Mouse (Mus musculus) heart, embryonic 10.5 days (tissue): ENCODE results near the gene Nt5c2. TPM values are rescaled to one million over a fixed set of nuclear protein-coding genes. Genes with fewer than 3 reads are reported as not detected.
"Not testable (repeated sequence)": the region's sequence is repeated elsewhere in the genome, so short reads cannot be mapped to it uniquely, and the experiment has no call there.

ENCODE experiments used
- DNase-seq: peaks from one replicate; pipeline ENCODE4 v3.0.0-alpha.2; 2017; ENCODE audit warnings: low spot score
- H3K27ac ChIP-seq: fragments of 300-500 bp; sonication (generic); 2 replicates; pipeline ENCODE4 v1.5.1; 2016; ENCODE audit warnings: mild to moderate bottlenecking
- H3K27me3 ChIP-seq: fragments of 300-500 bp; sonication (generic); 2 replicates; pipeline ENCODE4 v1.6.1; 2016; ENCODE audit warnings: mild to moderate bottlenecking; ENCODE audit not compliant: poor library complexity, insufficient read depth, severe bottlenecking
- H3K36me3 ChIP-seq: fragments of 300-500 bp; sonication (generic); 2 replicates; pipeline ENCODE4 v1.6.1; 2016; ENCODE audit warnings: mild to moderate bottlenecking, moderate library complexity
- H3K4me1 ChIP-seq: fragments of 300-500 bp; sonication (generic); 2 replicates; pipeline ENCODE4 v1.6.1; 2016; ENCODE audit warnings: mild to moderate bottlenecking
- H3K4me3 ChIP-seq: fragments of 300-500 bp; sonication (generic); 2 replicates; pipeline ENCODE4 v1.5.1; 2016; ENCODE audit warnings: mild to moderate bottlenecking, moderate library complexity
- H3K9me3 ChIP-seq: fragments of 300-500 bp; sonication (generic); 2 replicates; pipeline ENCODE4 v1.6.1; 2016; ENCODE audit warnings: mild to moderate bottlenecking, moderate library complexity
- WGBS: fragments of 180-500 bp; shearing (Covaris S2); methylation state at CpG from one replicate; pipeline ENCODE4 v1.1.7; 2016; 5-methylcytosine and 5-hydroxymethylcytosine counted together
- polyA plus RNA-seq: library from polyadenylated mRNA; unstranded; fragments of >200 nt; fragmentation: Nextera tagmentation; extraction: Ambion mirVana; gene quantifications from 2 replicates; pipeline ENCODE4 v1.2.1, GENCODE M21; 2016

The Nt5c2 gene
- polyA plus RNA-seq, 1 experiment from 2014 or later: 71.8 TPM

DNA sequence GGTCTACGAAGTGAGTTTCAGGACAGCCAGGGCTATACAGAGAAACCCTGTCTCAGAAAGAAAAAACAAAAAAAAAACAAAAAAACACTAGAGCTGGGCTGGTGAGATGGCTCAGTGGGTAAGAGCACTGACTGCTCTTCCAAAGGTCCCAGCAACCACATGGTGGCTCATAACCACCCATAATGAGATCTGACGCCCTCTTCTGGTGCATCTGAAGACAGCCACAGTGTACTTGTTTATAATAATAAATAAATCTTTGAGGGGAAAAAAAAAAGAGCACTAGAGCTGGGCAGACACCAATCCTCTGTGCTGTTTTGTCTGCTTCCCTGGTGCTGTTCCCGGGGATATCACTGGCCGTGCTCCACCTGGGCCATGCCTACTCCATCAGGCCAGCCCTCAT, 22.6 kb downstream of the Nt5c2 start:
- not testable (repeated sequence) for H3K27ac ChIP-seq, H3K9me3 ChIP-seq, DNase-seq, H3K4me3 ChIP-seq, H3K36me3 ChIP-seq, H3K27me3 ChIP-seq
- 68% methylated on average over 4 of the region's 4 CpGs for WGBS
- peaks cover 17% of the 10 kb centered on the region for H3K4me1 ChIP-seq

DNA sequence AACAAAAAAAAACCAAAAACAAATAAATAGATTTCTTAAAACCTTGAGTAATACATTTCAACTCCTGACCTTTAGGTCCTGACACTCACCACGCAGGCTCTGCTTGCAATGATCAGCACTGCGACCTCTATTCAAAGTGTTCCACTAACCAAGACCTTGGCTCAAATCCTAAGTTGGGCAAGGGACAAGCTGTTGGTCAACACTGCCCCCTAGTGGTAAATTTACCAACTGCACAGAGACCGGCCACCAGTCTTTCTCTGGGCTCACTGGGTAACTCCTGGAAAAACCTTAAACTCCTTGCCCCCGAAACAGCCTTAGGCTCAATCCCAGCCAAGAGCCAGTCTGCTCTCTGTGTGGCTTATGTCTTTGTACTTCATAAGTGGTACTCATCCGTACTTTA, 23.8 kb downstream of the Nt5c2 start:
- H3K27me3 ChIP-seq: no peaks in the 10 kb centered on the region
- no peak overlapping the region for H3K4me3 ChIP-seq
- peak; percentile 87 for DNase-seq
- no peaks in the 10 kb centered on the region for H3K36me3 ChIP-seq
- 13% methylated on average over 5 of the region's 5 CpGs for WGBS
- H3K4me1 ChIP-seq: peaks cover 16% of the 10 kb centered on the region
- no peak overlapping the region for H3K27ac ChIP-seq
- no peaks in the 10 kb centered on the region for H3K9me3 ChIP-seq

DNA sequence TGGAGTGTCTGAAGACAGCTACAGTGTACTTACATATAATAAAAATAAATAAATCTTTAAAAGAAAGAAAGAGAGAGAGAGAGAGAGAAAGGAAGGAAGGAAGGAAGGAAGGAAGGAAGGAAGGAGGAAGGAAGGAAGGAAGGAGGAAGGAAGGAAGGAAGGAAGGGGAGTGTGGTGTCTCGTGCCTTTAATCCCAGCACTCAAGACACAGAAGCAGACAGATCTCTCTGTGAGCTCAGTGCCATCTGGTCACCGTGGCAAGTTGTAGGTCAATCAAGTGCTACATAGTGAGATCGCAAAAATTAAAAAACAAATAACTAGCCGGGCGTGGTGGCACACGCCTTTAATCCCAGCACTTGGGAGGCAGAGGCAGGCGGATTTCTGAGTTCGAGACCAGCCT, 24.3 kb downstream of the Nt5c2 start:
- not testable (repeated sequence) for H3K36me3 ChIP-seq, H3K27me3 ChIP-seq, H3K9me3 ChIP-seq, H3K4me3 ChIP-seq, DNase-seq, H3K27ac ChIP-seq
- peaks cover 17% of the 10 kb centered on the region for H3K4me1 ChIP-seq
- WGBS: 77% methylated on average over 8 of the region's 8 CpGs

DNA sequence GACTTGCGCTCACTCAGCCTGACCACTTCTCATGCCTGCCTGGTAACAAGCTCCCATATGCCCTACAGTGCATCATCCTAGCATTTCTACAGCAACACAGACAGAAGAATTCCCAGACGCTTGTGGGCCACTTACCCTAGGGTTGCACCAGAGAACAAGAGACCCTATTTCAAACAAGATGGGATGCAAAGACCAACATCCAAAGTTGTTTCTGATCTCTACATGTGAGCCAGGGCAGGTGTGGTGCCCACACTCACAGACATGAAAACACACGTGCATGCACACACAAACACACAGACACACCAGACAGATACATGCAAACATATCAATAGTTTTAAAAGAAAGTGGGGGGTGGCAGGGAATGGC, 24.8 kb downstream of the Nt5c2 start:
- Histone ChIP-seq H3K36me3 (no peaks in the 10 kb centered on the region), H3K27ac (peak overlapping the region; percentile 56), H3K4me3 (no peak overlapping the region), H3K9me3 (no peaks in the 10 kb centered on the region), H3K4me1 (peaks cover 21% of the 10 kb centered on the region), H3K27me3 (no peaks in the 10 kb centered on the region)
- DNase-seq: no peak
- WGBS: 83% methylated on average over 3 of the region's 3 CpGs

DNA sequence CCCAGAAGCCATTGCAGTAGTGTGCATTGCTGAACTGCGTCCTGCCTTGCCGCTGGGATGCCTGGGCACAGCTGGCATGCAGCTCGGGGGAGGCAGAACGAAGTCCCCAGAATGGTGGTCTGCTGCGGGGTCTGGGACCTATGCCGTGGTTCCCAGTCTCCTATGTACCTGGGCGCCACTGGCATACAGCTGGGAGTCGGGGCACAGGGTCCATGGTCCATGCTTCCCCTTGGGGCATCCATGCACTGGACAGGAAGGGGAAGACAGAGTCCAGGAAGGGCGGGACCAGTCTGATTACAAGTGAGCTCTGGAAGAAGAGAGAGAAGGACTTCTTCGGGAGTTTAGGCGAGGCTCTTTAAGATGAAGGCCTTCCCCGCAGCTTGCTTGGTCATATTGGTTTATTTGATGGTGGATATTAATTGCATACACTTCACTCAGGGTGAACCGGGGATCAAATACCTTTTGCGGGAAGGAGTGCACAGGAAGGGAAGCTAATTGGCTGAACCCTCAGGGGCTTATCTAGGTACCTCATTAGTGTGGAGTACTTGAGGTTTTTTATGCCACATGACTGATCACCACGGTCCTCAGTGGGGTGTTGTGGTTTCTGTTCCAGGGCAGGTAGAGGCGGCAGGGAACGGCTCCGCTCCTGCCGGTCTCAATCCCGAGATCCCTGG, 25.3 kb downstream of the Nt5c2 start:
- H3K27me3 ChIP-seq: no peaks in the 10 kb centered on the region
- WGBS: 70% methylated on average over 20 of the region's 20 CpGs
- DNase-seq: no peak
- peak overlapping the region; percentile 56 for H3K27ac ChIP-seq
- H3K9me3 ChIP-seq: no peaks in the 10 kb centered on the region
- no peaks in the 10 kb centered on the region for H3K36me3 ChIP-seq
- peaks cover 23% of the 10 kb centered on the region for H3K4me1 ChIP-seq
- no peak overlapping the region for H3K4me3 ChIP-seq

DNA sequence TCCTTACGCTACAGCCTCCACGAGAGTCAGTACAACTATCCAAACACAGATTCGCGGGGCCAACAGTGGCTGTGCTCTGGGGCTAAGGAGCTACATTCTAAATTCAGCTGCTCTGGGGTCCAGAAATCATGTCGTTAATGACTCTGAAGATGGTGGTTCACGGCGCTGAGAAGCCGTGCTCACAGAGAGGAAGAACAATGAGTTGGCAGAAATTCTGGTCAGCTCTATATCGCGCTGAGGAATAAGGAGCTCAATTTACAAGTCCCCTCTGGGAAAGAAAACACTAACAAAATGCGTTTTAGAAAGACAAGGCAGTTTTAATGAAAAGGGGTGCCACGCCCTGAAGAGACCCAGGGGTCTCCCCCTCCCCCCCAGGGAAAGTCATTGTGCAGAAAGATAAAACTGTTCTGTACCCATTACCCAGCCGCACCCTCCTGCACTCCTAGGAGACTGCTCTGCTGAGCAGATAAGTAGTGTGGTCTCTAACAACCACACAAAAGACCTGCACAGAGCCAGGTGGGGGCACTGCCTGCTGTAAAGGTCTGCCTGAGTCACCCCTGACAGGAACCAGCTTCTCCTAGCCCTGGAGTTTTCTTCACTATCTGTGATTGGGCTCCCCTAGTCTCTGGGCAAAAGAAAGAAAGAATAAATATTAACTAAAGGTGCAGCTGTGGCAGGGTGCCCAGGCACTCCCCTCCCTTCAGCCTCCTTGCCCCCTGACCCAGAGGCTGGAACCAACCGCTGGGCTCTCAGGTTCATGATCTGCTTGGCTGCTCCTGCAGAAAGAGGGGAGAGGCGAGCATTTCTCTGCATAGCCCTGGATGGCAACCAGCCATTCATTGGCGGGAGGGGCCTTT, 26.5 kb downstream of the Nt5c2 start:
- Histone ChIP-seq H3K27me3 (no peaks in the 10 kb centered on the region), H3K4me3 (no peak overlapping the region), H3K4me1 (peaks cover 31% of the 10 kb centered on the region), H3K27ac (peak overlapping the region; percentile 63), H3K9me3 (no peaks in the 10 kb centered on the region), H3K36me3 (no peaks in the 10 kb centered on the region)
- WGBS: 61% methylated on average over 16 of the region's 16 CpGs
- DNase-seq: peak; percentile 91

DNA sequence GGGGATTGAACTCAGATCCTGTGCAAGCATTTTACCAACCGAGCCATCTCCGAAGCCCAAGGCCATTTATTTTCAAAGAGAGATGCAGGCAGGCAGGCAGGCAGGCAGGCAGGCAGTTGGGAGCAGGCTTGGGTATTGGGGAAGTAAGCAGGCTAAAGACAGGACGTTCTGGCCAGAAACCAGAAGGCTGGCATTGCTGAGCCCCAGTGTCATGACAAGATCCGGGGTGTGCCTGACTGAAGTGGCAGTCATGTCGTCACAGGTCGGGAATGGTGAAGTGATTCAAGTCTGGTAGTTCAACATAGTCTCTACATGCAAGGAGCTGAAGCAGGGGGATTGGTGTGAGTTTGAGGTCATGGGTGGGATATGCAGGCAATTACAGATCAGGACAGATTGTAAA, 27.3 kb downstream of the Nt5c2 start:
- no peak overlapping the region for H3K4me3 ChIP-seq
- no peaks in the 10 kb centered on the region for H3K9me3 ChIP-seq
- peak overlapping the region; percentile 63 for H3K27ac ChIP-seq
- WGBS: 69% methylated on average over 6 of the region's 6 CpGs
- peaks cover 35% of the 10 kb centered on the region for H3K4me1 ChIP-seq
- no peaks in the 10 kb centered on the region for H3K27me3 ChIP-seq
- no peak for DNase-seq
- H3K36me3 ChIP-seq: no peaks in the 10 kb centered on the region

DNA sequence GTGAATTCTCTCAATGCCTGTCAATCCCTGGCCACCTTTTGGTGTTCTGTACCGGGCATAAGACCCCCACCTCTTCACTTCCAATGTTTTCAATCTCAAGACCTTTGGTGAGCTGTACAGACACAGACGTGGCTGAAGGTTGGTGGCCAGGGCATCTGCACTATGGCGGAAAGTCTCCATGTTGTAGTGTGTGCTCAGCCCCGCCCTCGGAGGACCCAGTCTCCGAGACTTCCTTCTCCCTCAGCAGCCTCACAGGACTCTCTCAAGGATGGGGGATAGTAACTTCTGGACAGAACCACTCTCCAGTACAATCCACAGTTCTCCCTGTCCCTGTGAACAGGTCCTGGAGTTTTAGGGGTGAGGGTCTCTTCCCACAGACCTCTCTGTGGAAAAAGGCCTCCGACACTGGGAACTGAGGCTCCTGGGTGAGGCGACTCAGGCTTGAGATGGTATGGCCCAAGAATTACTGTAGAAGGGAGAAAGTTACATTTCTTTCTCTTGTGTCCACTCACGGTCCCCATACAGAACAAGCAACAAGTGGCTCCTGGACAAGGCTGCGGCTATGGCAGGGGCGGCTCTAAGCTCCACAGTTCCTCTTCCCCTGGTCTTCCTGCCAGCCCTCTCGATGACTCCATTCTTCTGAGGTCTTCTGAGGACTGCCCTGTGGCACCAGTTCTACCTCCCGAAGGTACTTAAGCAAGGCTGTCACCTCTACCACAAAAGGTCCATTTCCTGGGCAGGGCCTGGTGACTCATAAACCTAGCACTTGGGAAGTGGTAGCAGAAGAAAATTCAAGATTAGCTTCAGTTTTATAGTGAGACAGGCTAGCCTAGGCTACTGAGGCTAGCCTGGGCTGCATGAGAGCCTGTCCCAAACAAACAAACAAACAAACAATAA, 30.0 kb downstream of the Nt5c2 start:
- WGBS: 85% methylated on average over 13 of the region's 13 CpGs
- H3K4me3 ChIP-seq: no peak overlapping the region
- peak overlapping the region; percentile 64; the same call in 1 of the 2 replicates for H3K27ac ChIP-seq
- no peaks in the 10 kb centered on the region for H3K27me3 ChIP-seq
- H3K36me3 ChIP-seq: no peaks in the 10 kb centered on the region
- no peak for DNase-seq
- peaks cover 32% of the 10 kb centered on the region for H3K4me1 ChIP-seq
- no peaks in the 10 kb centered on the region for H3K9me3 ChIP-seq

DNA sequence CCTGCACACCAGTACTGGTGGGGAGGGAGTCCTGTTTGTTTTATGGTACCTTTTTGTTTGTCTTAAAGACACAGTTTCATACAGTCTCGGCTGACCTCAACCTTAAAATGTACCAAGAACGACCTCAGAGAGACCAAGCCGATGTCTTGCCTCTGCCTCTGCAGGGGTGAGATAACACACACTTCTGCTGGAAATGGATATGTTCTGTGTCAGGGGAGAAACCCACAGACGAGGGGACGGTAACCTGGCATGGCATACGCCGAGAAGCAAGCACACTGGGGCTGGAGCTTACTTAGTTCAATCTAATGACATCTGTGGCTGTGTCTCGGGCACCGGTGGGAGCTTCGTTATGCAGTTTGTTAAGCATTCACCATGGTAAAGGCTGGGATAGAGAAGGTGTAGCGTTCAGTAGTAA, 31.0 kb downstream of the Nt5c2 start:
- Histone ChIP-seq H3K27ac (peak overlapping the region; percentile 59; the same call in 1 of the 2 replicates), H3K27me3 (no peaks in the 10 kb centered on the region), H3K9me3 (no peaks in the 10 kb centered on the region), H3K4me3 (no peak overlapping the region), H3K4me1 (peaks cover 32% of the 10 kb centered on the region), H3K36me3 (no peaks in the 10 kb centered on the region)
- peak; percentile 83 for DNase-seq
- 46% methylated on average over 11 of the region's 11 CpGs for WGBS

DNA sequence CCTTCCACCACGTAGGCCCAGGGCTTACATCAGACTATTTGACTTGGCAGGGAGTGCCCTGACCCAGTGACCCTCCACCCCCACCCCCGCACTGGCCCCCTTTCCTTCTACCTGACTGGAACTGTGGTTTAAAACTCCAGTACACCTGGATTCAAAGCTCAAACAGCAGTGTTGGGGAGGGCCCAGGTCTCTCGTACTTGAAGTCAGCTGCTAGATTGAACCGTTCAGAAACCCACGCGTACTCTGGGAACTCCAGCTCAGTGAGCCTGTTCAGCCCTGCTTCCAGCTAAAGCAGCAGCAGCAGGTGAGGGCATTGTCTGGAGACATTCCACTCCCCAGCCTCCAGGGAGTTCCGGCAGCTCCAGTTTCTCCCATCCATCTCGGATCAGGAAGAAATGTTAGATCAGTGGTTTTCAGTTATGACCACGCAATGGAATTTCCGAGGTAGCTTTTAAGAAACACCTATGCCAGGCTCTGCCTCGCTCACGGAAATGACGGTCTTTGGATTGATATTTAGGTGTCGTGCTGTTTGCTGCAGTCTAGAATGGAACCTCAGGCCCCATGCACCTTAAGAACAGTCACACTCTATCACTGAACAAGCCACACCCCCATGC, 31.5 kb downstream of the Nt5c2 start:
- Histone ChIP-seq H3K27me3 (no peaks in the 10 kb centered on the region), H3K36me3 (no peaks in the 10 kb centered on the region), H3K9me3 (no peaks in the 10 kb centered on the region), H3K27ac (peak overlapping the region; percentile 59), H3K4me1 (peaks cover 36% of the 10 kb centered on the region), H3K4me3 (no peak overlapping the region)
- WGBS: 70% methylated on average over 14 of the region's 14 CpGs
- no peak for DNase-seq

DNA sequence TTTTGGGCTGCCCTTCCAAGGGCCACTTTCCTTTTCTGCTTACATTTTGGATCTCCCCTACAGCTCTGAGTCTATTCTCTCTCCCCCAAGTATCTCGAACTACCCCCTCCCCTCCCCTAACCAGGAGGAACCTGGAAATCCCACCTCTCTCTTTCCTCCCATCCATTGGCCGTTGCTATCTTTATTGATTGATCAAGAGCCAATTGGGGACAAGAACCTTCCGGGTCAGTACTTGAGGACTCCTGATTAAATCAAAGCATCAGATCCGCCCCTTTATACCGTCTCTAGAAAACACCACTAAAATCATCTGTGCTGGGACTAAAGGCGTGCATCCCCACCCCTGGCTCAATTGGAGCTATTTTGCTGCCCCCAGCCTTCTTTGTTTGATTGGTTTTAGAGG, 33.5 kb downstream of the Nt5c2 start:
- Histone ChIP-seq H3K36me3 (no peaks in the 10 kb centered on the region), H3K27ac (no peak overlapping the region), H3K4me1 (peaks cover 30% of the 10 kb centered on the region), H3K4me3 (no peak overlapping the region), H3K9me3 (no peaks in the 10 kb centered on the region), H3K27me3 (no peaks in the 10 kb centered on the region)
- 35% methylated on average over 6 of the region's 6 CpGs for WGBS
- no peak for DNase-seq

DNA sequence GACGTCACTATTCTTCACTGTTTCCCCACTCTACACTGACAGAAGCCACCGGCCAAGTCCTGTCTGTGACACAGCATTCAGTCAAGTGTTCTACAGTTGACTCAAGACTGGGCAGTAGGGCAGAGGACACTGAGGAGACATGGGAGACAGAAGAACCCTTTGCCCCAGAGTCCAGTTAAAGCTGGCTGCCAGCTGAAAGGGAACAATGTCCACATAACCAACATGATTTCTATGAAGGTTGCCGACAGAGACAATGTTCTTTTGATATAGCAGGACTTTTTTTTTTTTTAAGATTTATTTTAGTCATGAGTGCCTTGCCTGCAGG, 35.2 kb downstream of the Nt5c2 start:
- peaks cover 25% of the 10 kb centered on the region for H3K4me1 ChIP-seq
- WGBS: 83% methylated on average over 3 of the region's 3 CpGs
- H3K36me3 ChIP-seq: no peaks in the 10 kb centered on the region
- H3K27ac ChIP-seq: no peak overlapping the region
- H3K9me3 ChIP-seq: no peaks in the 10 kb centered on the region
- DNase-seq: no peak
- no peak overlapping the region for H3K4me3 ChIP-seq
- no peaks in the 10 kb centered on the region for H3K27me3 ChIP-seq
